ENCODE assay signal across 8 mouse cellular contexts in the genomic region with DNA sequence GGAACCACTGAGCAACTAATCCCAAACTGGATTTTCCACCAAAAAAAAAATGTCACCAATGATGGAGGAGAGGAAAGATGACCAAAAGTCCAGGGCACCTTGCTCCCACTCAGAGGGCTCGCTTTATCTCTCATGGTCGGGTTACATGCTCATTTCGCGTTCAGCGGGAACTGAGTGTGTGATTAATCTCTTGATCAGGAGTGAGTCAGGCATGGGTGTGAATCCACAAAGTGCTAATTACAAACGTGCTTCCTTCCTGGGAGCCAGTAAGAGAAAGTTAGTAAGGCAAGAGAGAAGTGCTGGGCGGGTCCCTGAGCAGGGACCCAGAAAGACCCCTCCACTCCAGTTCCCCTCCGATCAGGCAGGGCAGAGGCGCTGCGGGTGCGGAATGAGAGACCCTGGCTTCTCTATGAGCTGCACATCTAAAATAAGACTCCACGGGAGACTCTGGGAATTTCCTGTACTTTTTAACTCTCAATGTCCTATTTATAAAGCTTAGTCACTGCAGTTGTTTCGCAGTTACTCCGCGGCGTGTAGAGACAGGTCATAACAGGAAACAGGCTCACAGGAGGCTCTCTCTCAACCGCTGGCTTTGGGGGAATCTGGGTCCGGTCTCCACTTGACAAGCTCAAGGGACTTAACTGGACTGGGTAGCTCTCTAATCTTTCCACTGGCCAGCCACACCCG. TPM values are rescaled to one million over a fixed set of nuclear protein-coding genes. Genes with fewer than 3 reads are reported as not detected.
DNase-seq lines count a peak whose midpoint lies in the region; ATAC-seq lines count a peak whose summit lies in the region.

No protein-coding gene starts in this region.

- peak; percentile 68 for DNase-seq in CD4-positive helper T cell, adult 2 months (ENCODE audit: low read depth, low spot score)
- peak; percentile 26 for DNase-seq in ZHBTc4 (ENCODE audit: low read depth, low spot score)
- peak; percentile 77 to 78 for DNase-seq in heart, postnatal 10 days
- DNase-seq in kidney, postnatal 25 days = peak; percentile 38 to 52
- DNase-seq in cerebellum, adult 11 months = no peak

- peaks cover 20% of the 10 kb centered on the region for H3K4me1 ChIP-seq in forebrain, embryonic 13.5 days
- peaks cover 27% of the 10 kb centered on the region for H3K4me1 ChIP-seq in lung, embryonic 16.5 days (replicated peaks; ENCODE audit: control insufficient read depth, insufficient read depth, low read length)

- H3K36me3 ChIP-seq in forebrain, embryonic 13.5 days (ENCODE audit: poor library complexity, severe bottlenecking) = no peaks in the 10 kb centered on the region
- no peaks in the 10 kb centered on the region for H3K36me3 ChIP-seq in lung, embryonic 16.5 days (ENCODE audit: control insufficient read depth, insufficient read depth, low read length)

- H3K4me3 ChIP-seq in forebrain, embryonic 13.5 days = no peak overlapping the region
- H3K4me3 ChIP-seq in lung, embryonic 16.5 days (ENCODE audit: low read length) = peak overlapping the region; percentile 24

- ATAC-seq in forebrain, embryonic 13.5 days = no peak
- ATAC-seq in lung, embryonic 16.5 days (ENCODE audit: low read depth) = peak; percentile 71
- peak; percentile 26; the same call in 1 of the 2 replicates for ATAC-seq in neutrophil, adult 5-6 weeks (ENCODE audit: extremely low read depth, insufficient number of reproducible peaks, low FRiP score, poor library complexity, severe bottlenecking)

- WGBS in forebrain, embryonic 13.5 days = 67% methylated on average over 19 of the region's 19 CpGs
- 12% methylated on average over 19 of the region's 19 CpGs for WGBS in lung, embryonic 16.5 days

- intact Hi-C loops in heart, postnatal 10 days (cut with DNase I) = loop anchor here (5.0 kb wide), 1 partner anchor 34 kb away; no protein-coding TSS in a partner anchor

- H3K27me3 ChIP-seq in forebrain, embryonic 13.5 days = 0 out of 2 replicates have a peak, but pooled peaks cover 5% of the 10 kb centered on the region
- no peaks in the 10 kb centered on the region for H3K27me3 ChIP-seq in lung, embryonic 16.5 days (ENCODE audit: control insufficient read depth, insufficient read depth, low read depth, low read length)

- H3K27ac ChIP-seq in forebrain, embryonic 13.5 days = peak overlapping the region; percentile 52; the same call in 1 of the 2 replicates
- H3K27ac ChIP-seq in lung, embryonic 16.5 days (ENCODE audit: low read length) = peak overlapping the region; percentile 93

- no peak overlapping the region for H3K4me2 ChIP-seq in forebrain, embryonic 13.5 days
- peak overlapping the region; percentile 55 for H3K4me2 ChIP-seq in lung, embryonic 16.5 days (ENCODE audit: low read depth, low read length)

- H3K9me3 ChIP-seq in forebrain, embryonic 13.5 days (replicated peaks) = no peaks in the 10 kb centered on the region
- H3K9me3 ChIP-seq in lung, embryonic 16.5 days (ENCODE audit: control insufficient read depth, low read length) = no peaks in the 10 kb centered on the region

- no peak overlapping the region for H3K9ac ChIP-seq in forebrain, embryonic 13.5 days
- H3K9ac ChIP-seq in lung, embryonic 16.5 days (ENCODE audit: low read length) = peak overlapping the region; percentile 57

RNA-seq across cellular contexts. Expression of gene Vcpkmt, which starts 45.0 kb away (rescaled TPM):
- polyA plus RNA-seq in forebrain, embryonic 13.5 days (2015; fragmentation: Nextera tagmentation; extraction: Ambion mirVana) = 26.0 and 26.9 TPM in 2 replicates
- total RNA-seq in heart, postnatal 10 days (2021) = 1 to 10 TPM; 4.8 to 5.6 TPM
- polyA plus RNA-seq in lung, embryonic 16.5 days (2015; fragmentation: Nextera tagmentation; extraction: Ambion mirVana) = 19.0 and 19.9 TPM in 2 replicates
- total RNA-seq in neutrophil, adult 5-6 weeks (2017) = 10.1 and 11.5 TPM in 2 replicates
